ENCODE assay signal across 15 mouse cellular contexts in the genomic region with DNA sequence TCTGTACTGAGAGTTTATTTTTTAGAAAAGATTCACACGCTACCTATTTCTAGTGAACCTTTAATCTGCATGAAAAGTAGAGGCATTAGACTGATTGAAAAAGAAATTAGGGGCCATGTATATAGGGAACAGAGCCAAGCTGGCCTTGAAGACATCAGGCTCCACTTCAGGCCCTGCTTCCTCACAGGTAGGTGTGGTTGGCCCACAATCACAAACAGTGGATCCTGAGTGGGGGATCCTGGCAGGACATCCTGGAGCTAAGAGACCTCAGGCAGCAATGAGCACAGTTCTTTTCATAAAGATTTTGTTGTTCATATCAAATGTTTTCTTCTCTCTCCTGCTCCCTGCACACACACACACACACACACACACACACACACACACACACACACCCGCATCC.
"Had no signal": no experiment of that assay in that cellular context is flagged by ENCODE, and none has a peak within 500 bp of the region (broad histone marks: within the 10 kb centered on the region; RNA-seq: fewer than 3 reads in every experiment).

No protein-coding gene starts in this region.

- H3K4me3 ChIP-seq: liver, embryonic 12.5 days; megakaryocyte, embryonic 14.5 days; midbrain, embryonic 13.5 days; midbrain, embryonic 15.5 days; neural tube, embryonic 12.5 days; stomach, embryonic 15.5 days had no signal

- H3K36me3 ChIP-seq: liver, embryonic 12.5 days; midbrain, embryonic 13.5 days; midbrain, embryonic 15.5 days; neural tube, embryonic 12.5 days; stomach, embryonic 15.5 days had no signal

- H3K27me3 ChIP-seq: liver, embryonic 12.5 days; megakaryocyte, embryonic 14.5 days; midbrain, embryonic 13.5 days; midbrain, embryonic 15.5 days; neural tube, embryonic 12.5 days; stomach, embryonic 15.5 days had no signal

- H3K27ac ChIP-seq: liver, embryonic 12.5 days; liver, embryonic 14.5 days; macrophage; midbrain, embryonic 13.5 days; midbrain, embryonic 15.5 days; neural tube, embryonic 12.5 days; stomach, embryonic 15.5 days; stomach, postnatal 0 days had no signal

- ATAC-seq: liver, embryonic 12.5 days; midbrain, embryonic 13.5 days; midbrain, embryonic 15.5 days had no signal

- H3K9ac ChIP-seq: liver, embryonic 12.5 days; liver, embryonic 14.5 days; lung, embryonic 14.5 days; midbrain, embryonic 13.5 days; midbrain, embryonic 15.5 days; neural tube, embryonic 12.5 days; stomach, embryonic 15.5 days had no signal

- H3K4me1 ChIP-seq: liver, embryonic 12.5 days; megakaryocyte, embryonic 14.5 days; midbrain, embryonic 13.5 days; midbrain, embryonic 15.5 days; neural tube, embryonic 12.5 days; stomach, embryonic 15.5 days had no signal

- H3K9me3 ChIP-seq: liver, embryonic 12.5 days; midbrain, embryonic 15.5 days; stomach, embryonic 15.5 days had no signal

- H3K4me2 ChIP-seq: liver, embryonic 12.5 days; lung, embryonic 14.5 days; midbrain, embryonic 11.5 days; midbrain, embryonic 13.5 days; midbrain, embryonic 15.5 days; neural tube, embryonic 12.5 days; stomach, embryonic 15.5 days had no signal

- DNase-seq: right cerebral cortex, postnatal 14 days; thymus, adult 2 months; thymus, postnatal 25 days; thymus, postnatal 4 days had no signal
